ENCODE assay signal across 15 mouse cellular contexts in the genomic region with DNA sequence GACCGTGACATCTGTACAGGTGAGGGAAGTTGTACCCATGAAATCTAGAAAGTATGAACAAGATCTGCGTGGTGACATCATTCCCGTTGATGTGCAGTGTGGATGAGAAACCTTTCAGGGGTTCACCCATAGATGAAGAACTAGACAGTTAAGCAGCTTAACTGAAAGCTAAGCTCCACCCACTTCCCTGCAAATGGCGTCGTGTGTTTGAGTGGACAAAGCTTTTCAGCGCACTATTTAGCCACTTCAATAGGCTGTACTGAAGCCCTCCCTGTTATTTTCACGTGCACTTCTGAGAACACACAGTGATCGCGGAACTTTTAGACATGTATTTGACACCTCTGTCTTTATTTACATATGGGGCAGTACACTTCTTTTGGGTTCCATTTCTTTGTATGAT.
"Had no signal": no experiment of that assay in that cellular context is flagged by ENCODE, and none has a peak within 500 bp of the region (broad histone marks: within the 10 kb centered on the region; RNA-seq: fewer than 3 reads in every experiment).

No protein-coding gene starts in this region.

- H3K9ac ChIP-seq: limb, embryonic 13.5 days; liver, embryonic 12.5 days; liver, embryonic 15.5 days had no signal

- DNase-seq: kidney, adult 2 months; kidney, postnatal 36 days; liver; lung, adult 2 months; lung, postnatal 10 days; lung, postnatal 36 days; midbrain, embryonic 14.5 days; thymus, adult 18-20 months; thymus, postnatal 4 days had no signal

- H3K4me3 ChIP-seq: limb, embryonic 10.5 days; limb, embryonic 13.5 days; liver, embryonic 12.5 days; liver, embryonic 15.5 days had no signal

- ATAC-seq: liver, embryonic 12.5 days had no signal

- H3K4me2 ChIP-seq: limb, embryonic 13.5 days; liver, embryonic 12.5 days; liver, embryonic 15.5 days; midbrain, embryonic 11.5 days had no signal

- H3K4me1 ChIP-seq: limb, embryonic 10.5 days; limb, embryonic 13.5 days; liver, embryonic 12.5 days; liver, embryonic 15.5 days had no signal

- H3K9me3 ChIP-seq: limb, embryonic 10.5 days; limb, embryonic 13.5 days; liver, embryonic 12.5 days; liver, embryonic 15.5 days had no signal

- H3K27ac ChIP-seq: kidney, postnatal 0 days; limb, embryonic 10.5 days; limb, embryonic 13.5 days; liver, embryonic 12.5 days; liver, embryonic 15.5 days had no signal

- H3K27me3 ChIP-seq: limb, embryonic 13.5 days; liver, embryonic 12.5 days; liver, embryonic 15.5 days had no signal
